8 mouse cellular contexts compared by ENCODE assay signal in genomic region chr6:136827881-136828561, GRCm38 (mm10). TPM values are rescaled to one million over a fixed set of nuclear protein-coding genes. Genes with fewer than 3 reads are reported as not detected.
DNase-seq lines count a peak whose midpoint lies in the region; ATAC-seq lines count a peak whose summit lies in the region.

Gene Wbp11 (minus strand): TSS chr6:136828233.

- peak; percentile 100 for ATAC-seq in intestine, embryonic 14.5 days (replicated peaks; ENCODE audit: low FRiP score, low TSS enrichment, low read depth)

- H3K27me3 ChIP-seq in intestine, embryonic 14.5 days (replicated peaks; ENCODE audit: control insufficient read depth, insufficient read depth, low read length): no peaks in the 10 kb centered on the region

- H3K4me1 ChIP-seq in intestine, embryonic 14.5 days (replicated peaks; ENCODE audit: control insufficient read depth, insufficient read depth, low read length): peaks cover 7% of the 10 kb centered on the region; the same call in 1 of the 2 replicates

- peak; percentile 92 to 93 for DNase-seq in adrenal gland, adult 18-20 months (ENCODE audit: low spot score in 2 of 2)
- DNase-seq in embryo, embryonic 11 days: peak; percentile 96
- peak; percentile 95 for DNase-seq in gastrocnemius, postnatal 25 days
- DNase-seq in intestine, embryonic 14.5 days (ENCODE audit: low spot score): peak; percentile 96
- peak; percentile 96 to 99 for DNase-seq in left cerebral cortex, postnatal 14 days (ENCODE audit: low spot score in 2 of 2)
- peak; percentile 97 for DNase-seq in mesoderm, embryonic 11.5 days (ENCODE audit: low read depth, low spot score)
- DNase-seq in right cerebral cortex, postnatal 36 days (ENCODE audit: low spot score in 2 of 2): peak; percentile 96 to 97
- DNase-seq in yolk sac, embryonic 10.5 days (ENCODE audit: low spot score): peak; percentile 96

- WGBS in intestine, embryonic 14.5 days: under 1% methylated on average over 45 of the region's 45 CpGs

- no peaks in the 10 kb centered on the region for H3K9me3 ChIP-seq in intestine, embryonic 14.5 days (ENCODE audit: control insufficient read depth, low read length)

- peak within 1 kb of the TSS; percentile 81 for H3K27ac ChIP-seq in intestine, embryonic 14.5 days (ENCODE audit: low read depth)

- peak within 1 kb of the TSS; percentile 96 for H3K4me3 ChIP-seq in intestine, embryonic 14.5 days (ENCODE audit: low read depth, low read length)

- peak within 1 kb of the TSS; percentile 82 for H3K4me2 ChIP-seq in intestine, embryonic 14.5 days (ENCODE audit: low read length)

- H3K36me3 ChIP-seq in intestine, embryonic 14.5 days (ENCODE audit: control insufficient read depth, insufficient read depth, low read length): peaks cover 25% of the 10 kb centered on the region

- intact Hi-C loops in left cerebral cortex, postnatal 14 days (cut with DNase I): no loop called here

- H3K9ac ChIP-seq in intestine, embryonic 14.5 days (ENCODE audit: low read length): peak within 1 kb of the TSS; percentile 98

RNA-seq across cellular contexts. Expression of gene Wbp11, which starts in this region (rescaled TPM):
- 10 to 100 TPM; 72.0 to 77.7 TPM for total RNA-seq in adrenal gland, adult 18-20 months (2021)
- total RNA-seq in gastrocnemius, postnatal 25 days (2021): 10 to 100 TPM; 48.1 to 49.0 TPM
- polyA plus RNA-seq in intestine, embryonic 14.5 days (2014; fragmentation: Nextera tagmentation; extraction: Ambion mirVana): 113 TPM in 2 replicates
- total RNA-seq in left cerebral cortex, postnatal 14 days (2021): 100 to 1,000 TPM; 120 to 128 TPM

Comparison
In these comparisons a context has a peak if more than half of its experiments do, and no peak if none do; other contexts are left out.
1. Peak in every context shown above with its lines: DNase-seq, ATAC-seq, H3K4me3 ChIP-seq and H3K27ac ChIP-seq.